32 mouse cellular contexts compared by ENCODE assay signal in the genomic region with DNA sequence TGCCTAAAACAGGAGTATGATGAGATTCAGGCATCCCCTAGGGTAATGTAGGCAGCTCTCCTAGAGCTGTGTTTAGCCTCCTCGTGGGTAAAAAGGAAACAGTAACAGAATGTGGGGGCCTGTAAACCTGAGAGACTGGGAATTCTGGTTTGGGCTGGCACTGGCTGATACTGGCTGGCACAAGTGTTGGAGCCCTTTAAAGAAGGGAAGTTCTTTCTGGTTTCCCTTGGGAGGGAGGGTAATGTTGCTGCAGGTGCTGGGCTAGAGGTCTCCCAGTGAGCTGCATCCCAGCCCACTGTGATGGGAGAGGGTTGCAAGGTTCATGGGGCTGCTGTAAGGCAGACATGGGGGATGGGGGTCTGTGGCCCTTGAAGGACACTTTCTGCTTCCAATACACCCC. TPM values are rescaled to one million over a fixed set of nuclear protein-coding genes. Genes with fewer than 3 reads are reported as not detected.
DNase-seq lines count a peak whose midpoint lies in the region; ATAC-seq and TF ChIP-seq lines count a peak whose summit lies in the region.
"Had no signal": no experiment of that assay in that cellular context is flagged by ENCODE, and none has a peak within 500 bp of the region (broad histone marks: within the 10 kb centered on the region; RNA-seq: fewer than 3 reads in every experiment).

No protein-coding gene starts in this region.

- peak overlapping the region; percentile 39 for H3K27ac ChIP-seq in kidney, postnatal 0 days
- peak overlapping the region; percentile 47; the same call in 1 of the 2 replicates for H3K27ac ChIP-seq in lung, postnatal 0 days (ENCODE audit: low read length)
- no peak overlapping the region; the same call in 1 of the 2 replicates for H3K27ac ChIP-seq in stomach, postnatal 0 days (replicated peaks)
- H3K27ac ChIP-seq: gastrocnemius, adult 2 months; heart, embryonic 15.5 days; hindbrain, embryonic 15.5 days; layer of hippocampus, adult 2 months; liver, embryonic 13.5 days; lung, embryonic 15.5 days; midbrain, embryonic 15.5 days; neural tube, embryonic 12.5 days had no signal

- WGBS in kidney, postnatal 0 days: 16% methylated on average over 1 of the region's 1 CpGs
- WGBS in lung, postnatal 0 days: 21% methylated on average over 1 of the region's 1 CpGs
- 21% methylated on average over 1 of the region's 1 CpGs for WGBS in stomach, postnatal 0 days

- H3K9ac ChIP-seq in kidney, postnatal 0 days (ENCODE audit: low read depth, low read length): no peak overlapping the region
- no peak overlapping the region for H3K9ac ChIP-seq in lung, postnatal 0 days (replicated peaks; ENCODE audit: low read depth)
- H3K9ac ChIP-seq in stomach, postnatal 0 days (ENCODE audit: low read length): no peak overlapping the region
- H3K9ac ChIP-seq: heart, embryonic 15.5 days; hindbrain, embryonic 15.5 days; liver, embryonic 13.5 days; lung, embryonic 15.5 days; midbrain, embryonic 15.5 days; neural tube, embryonic 12.5 days had no signal

- H3K9me3 ChIP-seq in kidney, postnatal 0 days (replicated peaks; ENCODE audit: low read length): no peaks in the 10 kb centered on the region
- H3K9me3 ChIP-seq in lung, postnatal 0 days (ENCODE audit: low read length): no peaks in the 10 kb centered on the region
- no peaks in the 10 kb centered on the region for H3K9me3 ChIP-seq in stomach, postnatal 0 days (ENCODE audit: control insufficient read depth, low read length)
- H3K9me3 ChIP-seq: heart, embryonic 15.5 days; hindbrain, embryonic 15.5 days; liver, embryonic 13.5 days; lung, embryonic 15.5 days; midbrain, embryonic 15.5 days; neural tube, embryonic 12.5 days had no signal

- H3K4me2 ChIP-seq in kidney, postnatal 0 days (ENCODE audit: low read length): no peak overlapping the region
- no peak overlapping the region for H3K4me2 ChIP-seq in lung, postnatal 0 days (replicated peaks; ENCODE audit: low read depth, low read length)
- H3K4me2 ChIP-seq in stomach, postnatal 0 days (replicated peaks; ENCODE audit: low read depth): no peak overlapping the region
- H3K4me2 ChIP-seq: heart, embryonic 15.5 days; hindbrain, embryonic 15.5 days; liver, embryonic 13.5 days; lung, embryonic 15.5 days; midbrain, embryonic 15.5 days; neural tube, embryonic 12.5 days had no signal

- H3K4me3 ChIP-seq in kidney, postnatal 0 days (replicated peaks; ENCODE audit: low read depth, low read length): no peak overlapping the region
- H3K4me3 ChIP-seq in lung, postnatal 0 days (ENCODE audit: low read depth, low read length): no peak overlapping the region
- no peak overlapping the region for H3K4me3 ChIP-seq in stomach, postnatal 0 days (ENCODE audit: low read depth, low read length)
- H3K4me3 ChIP-seq: gastrocnemius, adult 2 months; heart, embryonic 15.5 days; hindbrain, embryonic 15.5 days; layer of hippocampus, adult 2 months; liver, embryonic 13.5 days; lung, embryonic 15.5 days; midbrain, embryonic 15.5 days; neural tube, embryonic 12.5 days had no signal

- ATAC-seq in kidney, postnatal 0 days (replicated peaks; ENCODE audit: low FRiP score, low read depth): no peak; the same call in 1 of the 2 replicates
- peak; percentile 48 for ATAC-seq in lung, postnatal 0 days
- 0 out of 2 replicates have a peak, but pooled peaks have one; percentile 24 for ATAC-seq in stomach, postnatal 0 days (ENCODE audit: low FRiP score, low TSS enrichment)
- no peak for ATAC-seq in erythroid progenitor cell, adult 5-6 weeks (replicated peaks; ENCODE audit: low FRiP score, poor library complexity, severe bottlenecking)
- ATAC-seq: forebrain, embryonic 14.5 days; midbrain, embryonic 15.5 days; Patski had no signal

- H3K27me3 ChIP-seq in kidney, postnatal 0 days (ENCODE audit: insufficient read depth, low read length): no peaks in the 10 kb centered on the region
- no peaks in the 10 kb centered on the region for H3K27me3 ChIP-seq in lung, postnatal 0 days (replicated peaks; ENCODE audit: insufficient read depth, low read length)
- no peaks in the 10 kb centered on the region for H3K27me3 ChIP-seq in stomach, postnatal 0 days (ENCODE audit: control insufficient read depth, insufficient read depth, low read length)
- H3K27me3 ChIP-seq: CH12.LX; heart, embryonic 15.5 days; hindbrain, embryonic 15.5 days; liver, embryonic 13.5 days; lung, embryonic 15.5 days; midbrain, embryonic 15.5 days; neural tube, embryonic 12.5 days; Patski had no signal

- no peaks in the 10 kb centered on the region for H3K4me1 ChIP-seq in kidney, postnatal 0 days (replicated peaks; ENCODE audit: insufficient read depth, low read length)
- no peaks in the 10 kb centered on the region for H3K4me1 ChIP-seq in lung, postnatal 0 days (ENCODE audit: insufficient read depth, low read depth, low read length)
- no peaks in the 10 kb centered on the region for H3K4me1 ChIP-seq in stomach, postnatal 0 days (replicated peaks; ENCODE audit: control insufficient read depth, insufficient read depth)
- H3K4me1 ChIP-seq: hindbrain, embryonic 15.5 days; liver, embryonic 13.5 days; midbrain, embryonic 15.5 days; neural tube, embryonic 12.5 days had no signal

- TF ChIP-seq CTCF in kidney, postnatal 0 days (IDR thresholded peaks at IDR 0.05; ENCODE audit: low read depth): peak; percentile 2; the same call in 1 of the 2 replicates
- TF ChIP-seq CTCF in lung, postnatal 0 days (IDR thresholded peaks at IDR 0.05): no peak
- no peak for TF ChIP-seq CTCF in stomach, postnatal 0 days (IDR thresholded peaks at IDR 0.05; ENCODE audit: low read depth)

- TF ChIP-seq EP300 in lung, postnatal 0 days (IDR thresholded peaks at IDR 0.05): no peak
- no peak for TF ChIP-seq EP300 in stomach, postnatal 0 days (optimal IDR thresholded peaks at IDR 0.05)

- no peaks in the 10 kb centered on the region for H3K36me3 ChIP-seq in kidney, postnatal 0 days (ENCODE audit: insufficient read depth, low read length)
- H3K36me3 ChIP-seq in lung, postnatal 0 days (ENCODE audit: insufficient read depth, low read length): no peaks in the 10 kb centered on the region
- H3K36me3 ChIP-seq in stomach, postnatal 0 days (ENCODE audit: control insufficient read depth, insufficient read depth, low read length): no peaks in the 10 kb centered on the region
- H3K36me3 ChIP-seq: G1E; heart, embryonic 15.5 days; hindbrain, embryonic 15.5 days; liver, embryonic 13.5 days; lung, embryonic 15.5 days; midbrain, embryonic 15.5 days; neural tube, embryonic 12.5 days had no signal

- DNase-seq in urinary bladder, postnatal 14 days (ENCODE audit: low spot score): peak; percentile 52
- no peak for DNase-seq in urinary bladder, adult 2 months (ENCODE audit: low spot score)
- DNase-seq in kidney, postnatal 0 days (ENCODE audit: low spot score): no peak
- peak; percentile 76 for DNase-seq in lung, postnatal 0 days (ENCODE audit: low spot score)
- no peak for DNase-seq in stomach, postnatal 0 days (ENCODE audit: low spot score)
- DNase-seq in cerebellum, postnatal 14 days: no peak
- DNase-seq in layer of hippocampus, postnatal 10 days (ENCODE audit: low spot score in 2 of 2): no peak
- DNase-seq: adrenal gland, adult 2 months; B cell, adult 2 months; cerebellum, adult 11 months; cerebellum, postnatal 25 days; embryo, embryonic 11 days; gastrocnemius, adult 2 months; heart, postnatal 4 days; liver, embryonic 13.5 days; retina, postnatal 1 day; right cerebral cortex, postnatal 25 days; spleen, adult 18-20 months had no signal

RNA-seq across cellular contexts. Expression of a gene that starts 58.4 kb away (rescaled TPM):
- polyA plus RNA-seq in urinary bladder, adult 2 months (2012; rRNA removed): 0.03 TPM in 1 of 2 replicates, not detected in the other
- polyA plus RNA-seq in kidney, postnatal 0 days (2015; fragmentation: Nextera tagmentation; extraction: Ambion mirVana): 3.9 TPM in 2 replicates
- 772 and 801 TPM in 2 replicates for polyA plus RNA-seq in lung, postnatal 0 days (2015; fragmentation: Nextera tagmentation; extraction: Ambion mirVana)
- 0.69 and 0.87 TPM in 2 replicates for polyA plus RNA-seq in stomach, postnatal 0 days (2015; fragmentation: Nextera tagmentation; extraction: Ambion mirVana)
- not detected in 2 replicates for total RNA-seq in erythroid progenitor cell, adult 5-6 weeks (2015; ENCODE audit: low replicate concordance)
- not detected in 2 replicates for total RNA-seq in erythroid progenitor cell, adult 5-6 weeks (2017; ENCODE audit: low replicate concordance)
- under 1 TPM in 1 of 2 experiments, not detected in 1; 0.25 TPM for total RNA-seq in layer of hippocampus, postnatal 10 days (2021)
- total RNA-seq: CH12.LX; gastrocnemius, adult 2 months; layer of hippocampus, adult 2 months; left cerebral cortex, postnatal 36 days; megakaryocyte-erythroid progenitor cell, adult 5-6 weeks had no signal
- polyA plus RNA-seq: adrenal gland, adult 2 months; forebrain, embryonic 14.5 days; G1E; neural tube, embryonic 12.5 days; stomach, embryonic 14.5 days had no signal

Comparison
In these comparisons a context has a peak if more than half of its experiments do, and no peak if none do; other contexts are left out.
1. DNase-seq: peak in urinary bladder, postnatal 14 days (single experiment) and lung, postnatal 0 days (single experiment); none in urinary bladder, adult 2 months (single experiment), kidney, postnatal 0 days (single experiment), stomach, postnatal 0 days (single experiment), cerebellum, postnatal 14 days (0 of 2) and layer of hippocampus, postnatal 10 days (0 of 2).
2. ATAC-seq: peak in lung, postnatal 0 days (single experiment) and stomach, postnatal 0 days (single experiment); none in kidney, postnatal 0 days (single experiment) and erythroid progenitor cell, adult 5-6 weeks (single experiment).
3. RNA of a gene that starts 58.4 kb away (polyA plus RNA-seq): 772 to 801 TPM in lung, postnatal 0 days; 3.9 TPM in kidney, postnatal 0 days, 0.69 to 0.87 TPM in stomach, postnatal 0 days and 0.03 TPM in urinary bladder, adult 2 months; every median in the first group is over 100 times any median in the second.